Mouse (Mus musculus): ENCODE results near the gene Glrb. TPM values are rescaled to one million over a fixed set of nuclear protein-coding genes. Genes with fewer than 3 reads are reported as not detected.

Gene Glrb
- total RNA-seq (2023), result not detected

GRCm38 (mm10) chr3:80913111-80913778, at the start of gene Glrb:
TSS of gene Glrb (minus strand) at chr3:80913660.

GRCm38 (mm10) chr3:80802596-80803081, 110.8 kb downstream of the Glrb start, which contains the start of gene Gria2:
TSS of gene Gria2 (minus strand) at chr3:80802835.

Other genes with a start within 250 kb of the Glrb start
- not detected for gene Gria2, start 110.8 kb downstream of the Glrb start, total RNA-seq (2023)
- gene Pdgfc, start 122.8 kb upstream of the Glrb start, total RNA-seq (2023), result not detected

Measured in T-cell, adult 66 days (primary cell).